Mouse (Mus musculus) erythroblast, embryonic 14.5 days (primary cell): Measurements from ENCODE around the gene Abca4.

Experiments used
- GATA1 ChIP-seq: IDR thresholded peaks from 2 replicates; pipeline ENCODE4 v1.6.1; 2012; ENCODE audit warnings: low read length, inconsistent platforms, mixed read lengths
- TAL1 ChIP-seq: IDR thresholded peaks from 3 replicates; pipeline ENCODE4 v1.6.1; 2012; ENCODE audit warnings: low read length, inconsistent platforms, mixed read lengths

DNA sequence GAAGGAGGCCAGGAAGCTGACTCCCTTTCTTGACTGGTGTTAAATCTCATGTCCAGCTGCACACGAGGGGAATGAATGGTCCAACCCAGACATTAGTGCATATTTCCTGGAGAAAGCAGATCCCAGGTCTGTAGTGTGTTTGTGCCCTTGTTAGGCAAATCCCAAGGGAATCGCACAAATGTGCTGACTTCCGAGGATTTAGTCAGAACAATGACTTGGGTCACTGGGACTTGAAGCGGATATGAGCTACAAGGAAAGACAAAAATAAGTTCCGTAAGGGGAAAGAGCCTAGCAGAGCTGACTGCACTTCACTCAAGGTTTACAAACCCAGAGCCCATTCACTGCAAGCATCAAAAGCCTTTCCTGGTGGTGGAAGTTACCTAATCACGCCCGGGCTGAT lies 76.0 kb downstream of the Abca4 start:
- TF ChIP-seq TAL1 (no peak), GATA1 (no peak)
